Mouse (Mus musculus) cerebellum, adult 2 months (tissue): ENCODE measurements around the gene Tssk3. TPM values are rescaled to one million over a fixed set of nuclear protein-coding genes. Genes with fewer than 3 reads are reported as not detected.
A peak's percentile ranks its signal among the peaks of the same experiment; 100 is the strongest.

Experiments
- DNase-seq, 2 experiments: peaks; one replicate each; pipeline ENCODE4 v3.0.0; 2021
- H3K27ac ChIP-seq: fragments of 200-500 bp; 2 replicates; pipeline ENCODE4 v1.5.1; 2012; ENCODE audit warnings: low read length, control low read depth, inconsistent platforms; ENCODE audit not compliant: insufficient read depth
- H3K27me3 ChIP-seq: fragments of 200-500 bp; 2 replicates; pipeline ENCODE4 v1.6.1; 2012; ENCODE audit warnings: inconsistent platforms, mild to moderate bottlenecking, low read length, moderate library complexity; ENCODE audit not compliant: control insufficient read depth, insufficient read depth
- H3K4me1 ChIP-seq: fragments of 200-500 bp; 2 replicates; pipeline ENCODE4 v1.6.1; 2011; ENCODE audit warnings: low read length; ENCODE audit not compliant: control insufficient read depth, insufficient read depth
- H3K4me3 ChIP-seq: fragments of 200-500 bp; replicated peaks from 2 replicates; pipeline ENCODE3; 2011; ENCODE audit warnings: mild to moderate bottlenecking, low read depth, low read length, control low read depth; ENCODE audit not compliant: insufficient read depth
- CTCF ChIP-seq: fragments of 200-500 bp; IDR thresholded peaks from 2 replicates; pipeline ENCODE4 v1.5.1; 2011; ENCODE audit warnings: low read depth, mild to moderate bottlenecking, control low read depth, low read length, moderate library complexity, borderline replicate concordance; ENCODE audit not compliant: insufficient read depth
- POLR2A ChIP-seq: fragments of 200-500 bp; IDR thresholded peaks from 2 replicates; pipeline ENCODE4 v1.6.1; 2011; ENCODE audit warnings: low read length, control low read depth, borderline replicate concordance; ENCODE audit not compliant: insufficient read depth
- WGBS: fragments of 180-500 bp; shearing (Covaris S2); methylation state at CpG from one replicate; pipeline ENCODE4 v1.1.7; 2018; 5-methylcytosine and 5-hydroxymethylcytosine counted together
- polyA plus RNA-seq: library from polyadenylated mRNA; depleted of rRNA; stranded (reverse); fragments of >200 nt; gene quantifications from 2 replicates; pipeline ENCODE4 v1.2.3, GENCODE M21; 2012; rRNA removed

The Tssk3 gene
- polyA plus RNA-seq, 1 experiment, result 0.16 TPM

GRCm38 (mm10) chr4:129451471-129452169 is 39.2 kb downstream of the Tssk3 start:
- Histone ChIP-seq H3K4me3 (no peak overlapping the region), H3K27ac (no peak overlapping the region), H3K27me3 (no peaks in the 10 kb centered on the region), H3K4me1 (peaks cover 7% of the 10 kb centered on the region)
- no peak for DNase-seq
- whole genome bisulfite sequencing, result 87% methylated on average over 15 of the region's 15 CpGs
- TF ChIP-seq CTCF, result no peak
- TF ChIP-seq POLR2A, result no peak

GRCm38 (mm10) chr4:129450851-129451250 is 40.0 kb downstream of the Tssk3 start:
- no peak overlapping the region for H3K4me3 ChIP-seq
- DNase-seq, result no peak
- H3K4me1 ChIP-seq, result peaks cover 7% of the 10 kb centered on the region
- 64% methylated on average over 2 of the region's 2 CpGs for WGBS
- H3K27ac ChIP-seq, result no peak overlapping the region
- no peak for TF ChIP-seq CTCF
- TF ChIP-seq POLR2A, result no peak
- no peaks in the 10 kb centered on the region for H3K27me3 ChIP-seq

GRCm38 (mm10) chr4:129448713-129449112 is 42.1 kb downstream of the Tssk3 start:
- TF ChIP-seq POLR2A (no peak), CTCF (no peak)
- no peak for DNase-seq
- Histone ChIP-seq H3K27ac (no peak overlapping the region), H3K4me3 (no peak overlapping the region), H3K27me3 (no peaks in the 10 kb centered on the region), H3K4me1 (peaks cover 3% of the 10 kb centered on the region; the same call in 1 of the 2 replicates)
- 84% methylated on average over 6 of the region's 6 CpGs for WGBS

- Histone ChIP-seq H3K27me3 (no peaks in the 10 kb centered on the region), H3K27ac (no peak overlapping the region), H3K4me3 (no peak overlapping the region), H3K4me1 (peaks cover 3% of the 10 kb centered on the region; the same call in 1 of the 2 replicates)
- 64% methylated on average over 11 of the region's 11 CpGs for WGBS
- DNase-seq, result no peak
- TF ChIP-seq POLR2A (no peak), CTCF (no peak)
Observed at GRCm38 (mm10) chr4:129447778-129448563, 42.9 kb downstream of the Tssk3 start.

GRCm38 (mm10) chr4:129447360-129447759 is 43.5 kb downstream of the Tssk3 start:
- no peak for TF ChIP-seq POLR2A
- TF ChIP-seq CTCF, result no peak
- H3K27me3 ChIP-seq, result no peaks in the 10 kb centered on the region
- H3K27ac ChIP-seq, result no peak overlapping the region
- 84% methylated on average over 8 of the region's 8 CpGs for WGBS
- peaks cover 3% of the 10 kb centered on the region; the same call in 1 of the 2 replicates for H3K4me1 ChIP-seq
- DNase-seq, result no peak
- no peak overlapping the region for H3K4me3 ChIP-seq

- no peaks in the 10 kb centered on the region for H3K27me3 ChIP-seq
- no peak for DNase-seq
- H3K4me1 ChIP-seq, result no peaks in the 10 kb centered on the region; the same call in 1 of the 2 replicates
- WGBS, result 35% methylated on average over 6 of the region's 6 CpGs
- H3K27ac ChIP-seq, result no peak overlapping the region
- TF ChIP-seq POLR2A (no peak), CTCF (no peak)
- no peak overlapping the region for H3K4me3 ChIP-seq
Observed at GRCm38 (mm10) chr4:129441145-129441544, 49.7 kb downstream of the Tssk3 start.

- WGBS, result 3% methylated on average over 33 of the region's 33 CpGs
- H3K27ac ChIP-seq, result no peak within 1 kb of the TSS
Observed at GRCm38 (mm10) chr4:129440340-129441063, 50.3 kb downstream of the Tssk3 start, which contains the start of gene Zbtb8b. TSS of gene Zbtb8b (minus strand) at chr4:129440853.

More at GRCm38 (mm10) chr4:129440340-129441063, 50.3 kb downstream of the Tssk3 start, which contains the start of gene Zbtb8b:
- TF ChIP-seq CTCF (no peak), POLR2A (no peak)
- DNase-seq, result peak; percentile 82 to 89
- H3K27me3 ChIP-seq, result no peaks in the 10 kb centered on the region
- H3K4me3 ChIP-seq, result peak within 1 kb of the TSS; percentile 56
- no peaks in the 10 kb centered on the region; the same call in 1 of the 2 replicates for H3K4me1 ChIP-seq

Other genes starting within 250 kb of the Tssk3 start
- gene C77080, start 229.6 kb downstream of the Tssk3 start, polyA plus RNA-seq, result 15.6 and 18.5 TPM in 2 replicates
- 1.00 and 1.4 TPM in 2 replicates for gene Sync, start 203.4 kb downstream of the Tssk3 start, polyA plus RNA-seq
- 70.9 and 73.7 TPM in 2 replicates for gene Rbbp4, start 155.7 kb downstream of the Tssk3 start, polyA plus RNA-seq
- 31.2 and 35.3 TPM in 2 replicates for gene Zbtb8os, start 155.3 kb downstream of the Tssk3 start, polyA plus RNA-seq
- 10.6 and 12.9 TPM in 2 replicates for gene Zbtb8a, start 112.9 kb downstream of the Tssk3 start, polyA plus RNA-seq
- 2.1 and 2.2 TPM in 2 replicates for gene Zbtb8b, start 50.2 kb downstream of the Tssk3 start, polyA plus RNA-seq
- gene Bsdc1, start 29.4 kb downstream of the Tssk3 start, polyA plus RNA-seq, result 33.9 and 37.3 TPM in 2 replicates
- 0.67 and 0.92 TPM in 2 replicates for gene Fam229a, start 168 bp upstream of the Tssk3 start, polyA plus RNA-seq
- gene Marcksl1, start 22.6 kb upstream of the Tssk3 start, polyA plus RNA-seq, result 68.0 and 70.0 TPM in 2 replicates
- 61.5 and 66.8 TPM in 2 replicates for gene Hdac1, start 51.7 kb upstream of the Tssk3 start, polyA plus RNA-seq
- gene Lck, start 82.6 kb upstream of the Tssk3 start, polyA plus RNA-seq, result 0.92 and 1.00 TPM in 2 replicates
- 0.26 and 0.40 TPM in 2 replicates for gene Fam167b, start 87.5 kb upstream of the Tssk3 start, polyA plus RNA-seq
- 231 and 232 TPM in 2 replicates for gene Eif3i, start 109.6 kb upstream of the Tssk3 start, polyA plus RNA-seq
- gene Tmem234, start 109.6 kb upstream of the Tssk3 start, polyA plus RNA-seq, result 143 and 144 TPM in 2 replicates
- 8.8 and 10.6 TPM in 2 replicates for gene Dcdc2b, start 123.2 kb upstream of the Tssk3 start, polyA plus RNA-seq
- 37.1 and 40.6 TPM in 2 replicates for gene Iqcc, start 128.1 kb upstream of the Tssk3 start, polyA plus RNA-seq
- 184 and 201 TPM in 2 replicates for gene Ccdc28b, start 132.9 kb upstream of the Tssk3 start, polyA plus RNA-seq
- gene Txlna, start 150.0 kb upstream of the Tssk3 start, polyA plus RNA-seq, result 40.0 and 40.6 TPM in 2 replicates
- 55.3 and 56.9 TPM in 2 replicates for gene Kpna6, start 181.7 kb upstream of the Tssk3 start, polyA plus RNA-seq
- gene Tmem39b, start 205.8 kb upstream of the Tssk3 start, polyA plus RNA-seq, result 13.2 and 13.8 TPM in 2 replicates